Mouse (Mus musculus) left cerebral cortex, adult 6 months (tissue): Measurements from ENCODE around the gene Eddm3b. TPM values are rescaled to one million over a fixed set of nuclear protein-coding genes. Genes with fewer than 3 reads are reported as not detected.

Experiments
- long read RNA-seq, 2 experiments: library from polyadenylated mRNA; unstranded; transcript quantifications; one replicate each; pipeline ENCODE4 v2.0.0; 2019 to 2020
- polyA plus RNA-seq: library from polyadenylated mRNA; unstranded; fragments of <200 nt; fragmentation: Nextera tagmentation; gene quantifications from 2 replicates; pipeline ENCODE4 v1.2.3, GENCODE M21; 2021

Gene Eddm3b
- not detected in 2 replicates for polyA plus RNA-seq
- long read RNA-seq, experiment 1, result 0 reads
- long read RNA-seq, experiment 2, result 0 reads

GRCm38 (mm10) chr14:51113916-51114560 lies at the start of gene Eddm3b:
Gene Eddm3b, plus strand, starts transcription at chr14:51114426.

GRCm38 (mm10) chr14:51074335-51074734 lies 39.9 kb upstream of the Eddm3b start, which contains the start of gene Olfr750:
Gene Olfr750, minus strand, starts transcription at chr14:51074435.

GRCm38 (mm10) chr14:51090921-51091900 lies 23.0 kb upstream of the Eddm3b start, which contains the start of the genes Rnase4 and Ang:
Gene Rnase4, plus strand, starts transcription at chr14:51091077.
Gene Ang, plus strand, starts transcription at chr14:51091150.

GRCm38 (mm10) chr14:51146685-51147084 lies 32.5 kb downstream of the Eddm3b start, which contains the start of gene Rnase1:
Gene Rnase1, minus strand, starts transcription at chr14:51146785.

GRCm38 (mm10) chr14:51161976-51162375 lies 47.8 kb downstream of the Eddm3b start, which contains the start of gene Rnase2b:
Gene Rnase2b, plus strand, starts transcription at chr14:51162260.

Other genes with a start within 250 kb of the Eddm3b start
- 1.5 and 2.0 TPM in 2 replicates for gene Tep1, start 243.9 kb upstream of the Eddm3b start, polyA plus RNA-seq
- 0.61 and 0.65 TPM in 2 replicates for gene Klhl33, start 216.9 kb upstream of the Eddm3b start, polyA plus RNA-seq
- gene Osgep, start 189.5 kb upstream of the Eddm3b start, polyA plus RNA-seq, result 58.6 and 80.7 TPM in 2 replicates
- gene Apex1, start 189.5 kb upstream of the Eddm3b start, polyA plus RNA-seq, result 69.3 and 83.9 TPM in 2 replicates
- 42.9 and 88.9 TPM in 2 replicates for gene Pip4p1, start 183.6 kb upstream of the Eddm3b start, polyA plus RNA-seq
- gene Pnp, start 183.3 kb upstream of the Eddm3b start, polyA plus RNA-seq, result 7.8 and 10.7 TPM in 2 replicates
- gene Gm49342, start 169.9 kb upstream of the Eddm3b start, polyA plus RNA-seq, result not detected in 2 replicates
- gene Pnp2, start 158.4 kb upstream of the Eddm3b start, polyA plus RNA-seq, result 1.5 and 2.1 TPM in 2 replicates
- gene Rnase10, start 106.7 kb upstream of the Eddm3b start, polyA plus RNA-seq, result 0.09 and 0.13 TPM in 2 replicates
- gene Rnase9, start 72.6 kb upstream of the Eddm3b start, polyA plus RNA-seq, result not detected in 2 replicates
- gene Rnase11, start 64.3 kb upstream of the Eddm3b start, polyA plus RNA-seq, result not detected in 2 replicates
- gene Rnase12, start 56.8 kb upstream of the Eddm3b start, polyA plus RNA-seq, result not detected in 2 replicates
- gene Olfr750, start 40.0 kb upstream of the Eddm3b start, polyA plus RNA-seq, result not detected in 2 replicates
- 17.0 and 17.2 TPM in 2 replicates for gene Rnase4, start 23.3 kb upstream of the Eddm3b start, polyA plus RNA-seq
- gene Ang, start 23.3 kb upstream of the Eddm3b start, polyA plus RNA-seq, result 3.2 and 3.5 TPM in 2 replicates
- 0.10 and 0.44 TPM in 2 replicates for gene Rnase6, start 9.5 kb downstream of the Eddm3b start, polyA plus RNA-seq
- gene Rnase1, start 32.4 kb downstream of the Eddm3b start, polyA plus RNA-seq, result 1.2 and 1.7 TPM in 2 replicates
- not detected in 2 replicates for gene Rnase2b, start 47.8 kb downstream of the Eddm3b start, polyA plus RNA-seq
- not detected in 2 replicates for gene Ang2, start 84.7 kb downstream of the Eddm3b start, polyA plus RNA-seq
- gene Ear14, start 89.0 kb downstream of the Eddm3b start, polyA plus RNA-seq, result not detected in 2 replicates
- gene Rnase2a, start 141.7 kb downstream of the Eddm3b start, polyA plus RNA-seq, result not detected in 2 replicates
- not detected in 2 replicates for gene Gm7247, start 247.3 kb downstream of the Eddm3b start, polyA plus RNA-seq